Mouse (Mus musculus) heart, embryonic 12.5 days (tissue): ENCODE measurements around the gene Gm20388. TPM values are rescaled to one million over a fixed set of nuclear protein-coding genes. Genes with fewer than 3 reads are reported as not detected.

Experiments used
- ATAC-seq: fragments of 200-750 bp; cut with Nextera tagmentation; 2 replicates; pipeline ENCODE4 v1.8.0; 2017; ENCODE audit warnings: moderate TSS enrichment, moderate library complexity; ENCODE audit not compliant: insufficient number of reproducible peaks, low FRiP score
- H3K27ac ChIP-seq: fragments of 300-500 bp; sonication (generic); 2 replicates; pipeline ENCODE4 v1.5.1; 2016; ENCODE audit warnings: mild to moderate bottlenecking, moderate library complexity; ENCODE audit not compliant: poor library complexity, severe bottlenecking
- H3K27me3 ChIP-seq: fragments of 300-500 bp; sonication (generic); replicated peaks from 2 replicates; pipeline ENCODE4 v1.6.1; 2016; ENCODE audit warnings: mild to moderate bottlenecking, moderate library complexity
- H3K36me3 ChIP-seq: fragments of 300-500 bp; sonication (generic); 2 replicates; pipeline ENCODE4 v1.6.1; 2016; ENCODE audit warnings: mild to moderate bottlenecking, moderate library complexity
- H3K4me1 ChIP-seq: fragments of 300-500 bp; sonication (generic); replicated peaks from 2 replicates; pipeline ENCODE4 v1.6.1; 2016; ENCODE audit warnings: mild to moderate bottlenecking
- H3K4me2 ChIP-seq: fragments of 300-500 bp; sonication (generic); 2 replicates; pipeline ENCODE4 v1.6.1; 2016; ENCODE audit warnings: mild to moderate bottlenecking, moderate library complexity
- H3K4me3 ChIP-seq: fragments of 300-500 bp; sonication (generic); 2 replicates; pipeline ENCODE4 v1.5.1; 2016; ENCODE audit warnings: mild to moderate bottlenecking
- H3K9ac ChIP-seq: fragments of 300-500 bp; sonication (generic); 2 replicates; pipeline ENCODE4 v1.6.1; 2016; ENCODE audit warnings: mild to moderate bottlenecking, moderate library complexity
- H3K9me3 ChIP-seq: fragments of 300-500 bp; sonication (generic); replicated peaks from 2 replicates; pipeline ENCODE4 v1.6.1; 2016; ENCODE audit warnings: mild to moderate bottlenecking, moderate library complexity
- WGBS: fragments of 180-500 bp; shearing (Covaris S2); methylation state at CpG from one replicate; pipeline ENCODE4 v1.1.7; 2016; 5-methylcytosine and 5-hydroxymethylcytosine counted together
- polyA plus RNA-seq: library from polyadenylated mRNA; unstranded; fragments of >200 nt; fragmentation: Nextera tagmentation; extraction: Ambion mirVana; gene quantifications from 2 replicates; pipeline ENCODE4 v1.2.1, GENCODE M21; 2016

Gene Gm20388
- polyA plus RNA-seq, 1 experiment from 2014 or later = not detected

- Histone ChIP-seq H3K27ac (no peak overlapping the region), H3K4me3 (no peak overlapping the region), H3K36me3 (peaks cover 65% of the 10 kb centered on the region), H3K4me2 (no peak overlapping the region), H3K27me3 (no peaks in the 10 kb centered on the region), H3K9ac (no peak overlapping the region), H3K9me3 (peaks cover 3% of the 10 kb centered on the region; the same call in 1 of the 2 replicates), H3K4me1 (no peaks in the 10 kb centered on the region)
- WGBS = 64% methylated on average over 9 of the region's 9 CpGs
- ATAC-seq = no peak
These were observed 3915.4 kb downstream of the Gm20388 start for GRCm38 (mm10) chr8:123826001-123826400.

- no peak for ATAC-seq
- H3K27ac ChIP-seq = no peak overlapping the region
- H3K36me3 ChIP-seq = peaks cover 72% of the 10 kb centered on the region
- no peak overlapping the region for H3K9ac ChIP-seq
- 91% methylated on average over 7 of the region's 7 CpGs for WGBS
- no peak overlapping the region for H3K4me2 ChIP-seq
- no peaks in the 10 kb centered on the region for H3K4me1 ChIP-seq
- peaks cover 3% of the 10 kb centered on the region; the same call in 1 of the 2 replicates for H3K9me3 ChIP-seq
- H3K27me3 ChIP-seq = no peaks in the 10 kb centered on the region
- no peak overlapping the region for H3K4me3 ChIP-seq
These were observed 3916.1 kb downstream of the Gm20388 start for GRCm38 (mm10) chr8:123826758-123827157.

GRCm38 (mm10) chr8:123827523-123827922 is 3916.9 kb downstream of the Gm20388 start:
- Histone ChIP-seq H3K27ac (no peak overlapping the region), H3K4me1 (no peaks in the 10 kb centered on the region), H3K9me3 (peaks cover 3% of the 10 kb centered on the region; the same call in 1 of the 2 replicates), H3K4me2 (no peak overlapping the region), H3K9ac (no peak overlapping the region), H3K27me3 (no peaks in the 10 kb centered on the region), H3K4me3 (no peak overlapping the region), H3K36me3 (peaks cover 78% of the 10 kb centered on the region)
- no peak for ATAC-seq
- WGBS = 88% methylated on average over 13 of the region's 13 CpGs

GRCm38 (mm10) chr8:123832757-123833156 is 3922.1 kb downstream of the Gm20388 start:
- Histone ChIP-seq H3K4me3 (no peak overlapping the region), H3K9me3 (no peaks in the 10 kb centered on the region), H3K36me3 (peaks cover 91% of the 10 kb centered on the region), H3K4me1 (no peaks in the 10 kb centered on the region), H3K27ac (no peak overlapping the region), H3K27me3 (no peaks in the 10 kb centered on the region), H3K9ac (no peak overlapping the region), H3K4me2 (no peak overlapping the region)
- ATAC-seq = no peak
- WGBS = 97% methylated on average over 4 of the region's 4 CpGs

GRCm38 (mm10) chr8:123835451-123835850 is 3924.8 kb downstream of the Gm20388 start:
- Histone ChIP-seq H3K4me2 (no peak overlapping the region), H3K27me3 (no peaks in the 10 kb centered on the region), H3K4me3 (no peak overlapping the region), H3K4me1 (no peaks in the 10 kb centered on the region), H3K9ac (no peak overlapping the region), H3K27ac (no peak overlapping the region), H3K36me3 (peaks cover 65% of the 10 kb centered on the region), H3K9me3 (no peaks in the 10 kb centered on the region)
- 54% methylated on average over 9 of the region's 9 CpGs for WGBS
- no peak for ATAC-seq

- H3K9me3 ChIP-seq = no peaks in the 10 kb centered on the region
- no peak for ATAC-seq
- no peak overlapping the region for H3K4me3 ChIP-seq
- H3K27me3 ChIP-seq = no peaks in the 10 kb centered on the region
- WGBS = 88% methylated on average over 6 of the region's 6 CpGs
- H3K36me3 ChIP-seq = peaks cover 56% of the 10 kb centered on the region
- no peak overlapping the region for H3K27ac ChIP-seq
- no peak overlapping the region for H3K4me2 ChIP-seq
- H3K4me1 ChIP-seq = no peaks in the 10 kb centered on the region
- H3K9ac ChIP-seq = no peak overlapping the region
These were observed 3925.7 kb downstream of the Gm20388 start for GRCm38 (mm10) chr8:123836354-123836753.

- H3K27me3 ChIP-seq = no peaks in the 10 kb centered on the region
- 62% methylated on average over 9 of the region's 9 CpGs for WGBS
- no peak overlapping the region for H3K27ac ChIP-seq
- no peaks in the 10 kb centered on the region for H3K9me3 ChIP-seq
- peaks cover 46% of the 10 kb centered on the region for H3K36me3 ChIP-seq
- H3K4me1 ChIP-seq = no peaks in the 10 kb centered on the region
- ATAC-seq = no peak
- no peak overlapping the region for H3K9ac ChIP-seq
- H3K4me3 ChIP-seq = no peak overlapping the region
- H3K4me2 ChIP-seq = no peak overlapping the region
These were observed 3927.9 kb downstream of the Gm20388 start for GRCm38 (mm10) chr8:123838496-123838895.

- no peaks in the 10 kb centered on the region for H3K27me3 ChIP-seq
- no peak for ATAC-seq
- no peak overlapping the region for H3K4me3 ChIP-seq
- no peak overlapping the region for H3K27ac ChIP-seq
- no peak overlapping the region for H3K4me2 ChIP-seq
- WGBS = 89% methylated on average over 15 of the region's 15 CpGs
- no peaks in the 10 kb centered on the region for H3K9me3 ChIP-seq
- peaks cover 24% of the 10 kb centered on the region for H3K36me3 ChIP-seq
- H3K9ac ChIP-seq = no peak overlapping the region
- H3K4me1 ChIP-seq = no peaks in the 10 kb centered on the region
These were observed 3930.1 kb downstream of the Gm20388 start for GRCm38 (mm10) chr8:123840578-123841345.

- H3K27ac ChIP-seq = no peak overlapping the region
- ATAC-seq = no peak
- no peak overlapping the region for H3K9ac ChIP-seq
- H3K27me3 ChIP-seq = no peaks in the 10 kb centered on the region
- peaks cover 16% of the 10 kb centered on the region; the same call in 1 of the 2 replicates for H3K36me3 ChIP-seq
- H3K4me1 ChIP-seq = no peaks in the 10 kb centered on the region
- 84% methylated on average over 12 of the region's 12 CpGs for WGBS
- H3K9me3 ChIP-seq = no peaks in the 10 kb centered on the region
- no peak overlapping the region for H3K4me3 ChIP-seq
- no peak overlapping the region for H3K4me2 ChIP-seq
These were observed 3931.4 kb downstream of the Gm20388 start for GRCm38 (mm10) chr8:123842086-123842485.

- Histone ChIP-seq H3K4me3 (no peak overlapping the region), H3K27ac (no peak overlapping the region), H3K4me2 (no peak overlapping the region), H3K4me1 (no peaks in the 10 kb centered on the region), H3K9me3 (no peaks in the 10 kb centered on the region), H3K9ac (no peak overlapping the region), H3K27me3 (no peaks in the 10 kb centered on the region), H3K36me3 (0 out of 2 replicates have a peak, but pooled peaks cover 10% of the 10 kb centered on the region)
- WGBS = 82% methylated on average over 7 of the region's 7 CpGs
- ATAC-seq = no peak
These were observed 3933.7 kb downstream of the Gm20388 start for GRCm38 (mm10) chr8:123844341-123844740.

GRCm38 (mm10) chr8:123845114-123845513 is 3934.5 kb downstream of the Gm20388 start:
- ATAC-seq = no peak
- Histone ChIP-seq H3K9me3 (no peaks in the 10 kb centered on the region), H3K4me3 (no peak overlapping the region), H3K27ac (no peak overlapping the region), H3K4me2 (no peak overlapping the region), H3K36me3 (0 out of 2 replicates have a peak, but pooled peaks cover 10% of the 10 kb centered on the region), H3K4me1 (no peaks in the 10 kb centered on the region), H3K9ac (no peak overlapping the region), H3K27me3 (no peaks in the 10 kb centered on the region)
- 86% methylated on average over 13 of the region's 13 CpGs for WGBS
